Mouse (Mus musculus) urinary bladder, postnatal 14 days (tissue): Measurements from ENCODE around the gene Tmem41a.

Experiments used
- DNase-seq: peaks from one replicate; pipeline ENCODE4 v3.0.0; 2021; ENCODE audit warnings: low spot score

The Tmem41a gene

DNA sequence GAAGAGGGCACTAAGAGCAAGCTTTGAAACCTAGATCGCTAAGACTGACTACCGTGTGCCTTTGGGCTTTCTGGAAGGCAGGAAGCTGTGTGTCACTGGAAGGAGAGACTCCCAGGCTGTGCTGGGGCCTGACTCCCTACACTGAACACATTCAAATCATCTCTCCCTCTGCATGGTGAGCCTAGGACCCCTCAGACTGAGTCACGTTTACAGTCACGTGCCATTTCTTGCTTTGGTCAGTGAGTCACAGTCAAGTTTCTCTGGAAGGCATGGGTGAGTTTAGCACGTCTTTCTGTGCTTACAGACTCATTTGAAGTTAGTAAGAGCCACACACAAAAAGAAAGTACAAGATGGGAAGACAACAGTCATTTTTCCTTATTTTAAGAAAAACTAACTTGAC lies 46.1 kb downstream of the Tmem41a start:
- DNase-seq, result no peak

DNA sequence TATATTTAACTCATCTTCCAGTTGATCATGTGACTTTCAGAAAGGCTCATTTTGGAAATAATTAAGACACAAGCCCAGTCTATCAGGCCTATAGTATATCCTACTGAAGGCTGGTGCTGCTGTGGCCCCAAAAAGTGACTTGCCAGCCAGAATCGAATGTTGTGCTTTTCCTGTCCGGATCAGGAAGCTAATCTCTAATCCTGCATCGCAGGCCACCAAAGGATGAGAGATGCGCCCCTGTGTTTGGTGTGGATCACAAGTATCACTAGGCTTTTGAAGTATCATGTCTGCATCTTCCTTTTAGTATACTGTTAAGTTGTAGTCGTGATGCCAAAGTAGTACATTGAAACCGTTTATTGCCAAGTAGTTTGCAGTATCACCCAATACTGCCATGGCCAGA lies 53.5 kb downstream of the Tmem41a start:
- no peak for DNase-seq

DNA sequence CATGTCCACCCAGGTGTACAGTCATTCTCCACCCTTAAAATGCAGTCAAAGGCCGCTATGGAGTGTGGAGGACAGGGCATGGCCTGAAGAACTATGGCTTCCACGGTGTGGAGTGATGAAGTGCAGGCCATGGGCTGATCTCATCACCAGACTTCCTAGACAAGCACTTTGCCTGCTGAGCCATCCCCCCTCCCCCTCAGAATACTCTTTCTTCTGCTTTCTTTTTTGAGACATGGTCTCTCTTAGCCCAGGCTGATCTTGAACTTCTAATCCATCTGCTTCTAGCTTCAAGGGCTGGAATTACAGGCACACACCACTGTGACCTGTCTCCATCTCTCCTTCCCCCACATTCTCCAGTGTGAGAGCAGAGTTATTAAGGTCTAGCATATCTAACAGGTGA lies 59.8 kb downstream of the Tmem41a start:
- DNase-seq, result no peak
